ENCODE assay signal across 8 mouse cellular contexts in the genomic region with DNA sequence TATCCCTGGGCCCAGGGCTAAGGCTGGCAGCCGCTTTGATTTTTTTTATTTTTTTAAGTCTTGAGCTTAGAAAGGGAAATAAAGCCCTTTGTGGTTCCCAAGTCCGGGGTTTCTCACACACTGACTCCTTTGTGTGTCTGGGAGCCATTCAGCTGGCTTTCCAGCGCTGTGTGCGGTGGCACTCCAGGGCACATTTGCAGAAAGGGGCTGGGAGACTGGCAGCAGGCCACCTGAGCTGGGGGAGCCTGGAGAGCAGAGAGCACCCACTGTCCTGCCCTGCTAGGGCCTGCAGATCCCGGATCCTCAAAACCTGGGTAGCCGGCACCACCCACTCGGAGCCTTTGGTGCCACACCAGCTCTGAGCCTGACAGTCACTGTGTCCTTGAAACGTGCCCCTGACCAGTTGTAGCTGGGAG. TPM values are rescaled to one million over a fixed set of nuclear protein-coding genes. Genes with fewer than 3 reads are reported as not detected.
DNase-seq lines count a peak whose midpoint lies in the region; ATAC-seq and TF ChIP-seq lines count a peak whose summit lies in the region.

No protein-coding gene starts in this region.

- no peaks in the 10 kb centered on the region for H3K9me3 ChIP-seq in lung, embryonic 15.5 days
- no peaks in the 10 kb centered on the region for H3K9me3 ChIP-seq in hindbrain, embryonic 15.5 days

- no peak for TF ChIP-seq POLR2A in embryonic fibroblast, embryonic 13.5 days (IDR thresholded peaks at IDR 0.05; ENCODE audit: low read depth, low read length)

- H3K4me1 ChIP-seq in lung, embryonic 15.5 days, result peaks cover 86% of the 10 kb centered on the region
- H3K4me1 ChIP-seq in embryonic fibroblast, embryonic 13.5 days (ENCODE audit: control insufficient read depth, insufficient read depth, low read length), result peaks cover 23% of the 10 kb centered on the region
- H3K4me1 ChIP-seq in hindbrain, embryonic 15.5 days (replicated peaks), result peaks cover 92% of the 10 kb centered on the region

- WGBS in lung, embryonic 15.5 days, result 39% methylated on average over 8 of the region's 8 CpGs
- 34% methylated on average over 8 of the region's 8 CpGs for WGBS in hindbrain, embryonic 15.5 days

- no peak overlapping the region for H3K9ac ChIP-seq in lung, embryonic 15.5 days
- H3K9ac ChIP-seq in hindbrain, embryonic 15.5 days, result no peak overlapping the region

- DNase-seq in lung, postnatal 14 days, result no peak
- peak; percentile 65 to 72 for DNase-seq in left cerebral cortex, postnatal 14 days (ENCODE audit: low spot score in 2 of 2)
- peak; percentile 61 for DNase-seq in right cerebral cortex, postnatal 25 days
- DNase-seq in gastrocnemius, adult 8-10 months (ENCODE audit: low spot score in 2 of 2), result no peak

- intact Hi-C loops in left cerebral cortex, postnatal 14 days (cut with DNase I), result no loop called here

- peak overlapping the region; percentile 78 for H3K27ac ChIP-seq in lung, embryonic 15.5 days
- peak overlapping the region; percentile 67 for H3K27ac ChIP-seq in embryonic fibroblast, embryonic 13.5 days (ENCODE audit: insufficient read depth, low read length)
- H3K27ac ChIP-seq in hindbrain, embryonic 15.5 days (replicated peaks), result peak overlapping the region; percentile 86

- H3K36me3 ChIP-seq in lung, embryonic 15.5 days, result no peaks in the 10 kb centered on the region
- H3K36me3 ChIP-seq in hindbrain, embryonic 15.5 days, result no peaks in the 10 kb centered on the region

- ATAC-seq in lung, embryonic 15.5 days (ENCODE audit: borderline replicate concordance, extremely low read depth, low FRiP score, low TSS enrichment), result no peak
- ATAC-seq in hindbrain, embryonic 15.5 days (ENCODE audit: low FRiP score, low read depth), result peak; percentile 71
- ATAC-seq in erythroblast, adult 5-6 weeks (replicated peaks; ENCODE audit: low FRiP score, poor library complexity, severe bottlenecking), result no peak

- TF ChIP-seq CTCF in embryonic fibroblast, embryonic 13.5 days (IDR thresholded peaks at IDR 0.05; ENCODE audit: borderline replicate concordance, insufficient read depth, low read length), result no peak

- no peak overlapping the region for H3K4me3 ChIP-seq in lung, embryonic 15.5 days
- no peak overlapping the region for H3K4me3 ChIP-seq in embryonic fibroblast, embryonic 13.5 days (ENCODE audit: insufficient read depth, low read length)
- no peak overlapping the region for H3K4me3 ChIP-seq in hindbrain, embryonic 15.5 days

- 0 out of 2 replicates have a peak overlapping the region, but pooled peaks have one; percentile 2 for H3K4me2 ChIP-seq in lung, embryonic 15.5 days
- 0 out of 2 replicates have a peak overlapping the region, but pooled peaks have one; percentile 10 for H3K4me2 ChIP-seq in hindbrain, embryonic 15.5 days

- no peaks in the 10 kb centered on the region for H3K27me3 ChIP-seq in lung, embryonic 15.5 days
- no peaks in the 10 kb centered on the region for H3K27me3 ChIP-seq in hindbrain, embryonic 15.5 days

RNA-seq across cellular contexts. Expression of gene Gramd4, which starts 28.8 kb away (rescaled TPM):
- polyA plus RNA-seq in lung, embryonic 15.5 days (2015; fragmentation: Nextera tagmentation; extraction: Ambion mirVana), result 12.9 and 14.6 TPM in 2 replicates
- polyA plus RNA-seq in embryonic fibroblast, embryonic 13.5 days (2011; ENCODE audit: insufficient read length, low read depth, missing spikeins), result 18.0 and 31.4 TPM in 2 replicates
- polyA plus RNA-seq in hindbrain, embryonic 15.5 days (2015; fragmentation: Nextera tagmentation; extraction: Ambion mirVana), result 31.6 and 33.4 TPM in 2 replicates
- total RNA-seq in left cerebral cortex, postnatal 14 days (2021), result 10 to 100 TPM; 37.2 to 44.3 TPM
- total RNA-seq in erythroblast, adult 5-6 weeks (2015; ENCODE audit: low replicate concordance), result 3.3 and 7.3 TPM in 2 replicates
- total RNA-seq in erythroblast, adult 5-6 weeks (2017; ENCODE audit: low replicate concordance), result 8.4 and 11.0 TPM in 2 replicates
- 1 to 10 TPM; 5.8 to 9.2 (median 8.1) TPM for total RNA-seq in gastrocnemius, adult 8-10 months (2022)

RNA-seq across cellular contexts. Expression of gene Celsr1, which starts 52.7 kb away (rescaled TPM):
- polyA plus RNA-seq in lung, embryonic 15.5 days (2015; fragmentation: Nextera tagmentation; extraction: Ambion mirVana), result 4.3 and 4.8 TPM in 2 replicates
- polyA plus RNA-seq in embryonic fibroblast, embryonic 13.5 days (2011; ENCODE audit: insufficient read length, low read depth, missing spikeins), result 0.20 and 0.91 TPM in 2 replicates
- polyA plus RNA-seq in hindbrain, embryonic 15.5 days (2015; fragmentation: Nextera tagmentation; extraction: Ambion mirVana), result 1.4 and 1.6 TPM in 2 replicates
- total RNA-seq in left cerebral cortex, postnatal 14 days (2021), result 1 to 10 TPM; 2.2 to 3.1 TPM
- total RNA-seq in erythroblast, adult 5-6 weeks (2015; ENCODE audit: low replicate concordance), result 0.38 and 1.5 TPM in 2 replicates
- 0.60 and 0.98 TPM in 2 replicates for total RNA-seq in erythroblast, adult 5-6 weeks (2017; ENCODE audit: low replicate concordance)
- under 1 TPM; 0.02 to 0.36 (median 0.10) TPM for total RNA-seq in gastrocnemius, adult 8-10 months (2022)

Comparison
In these comparisons a context has a peak if more than half of its experiments do, and no peak if none do; other contexts are left out.
1. DNase-seq: peak in left cerebral cortex, postnatal 14 days (2 of 2) and right cerebral cortex, postnatal 25 days (single experiment); none in lung, postnatal 14 days (single experiment) and gastrocnemius, adult 8-10 months (0 of 2).
2. Peak in every context shown above with its lines, with median percentiles within 50 percentile points of each other: H3K27ac ChIP-seq.